Mouse (Mus musculus) G1E (cell line): ENCODE data around the gene V1ra8. TPM values are rescaled to one million over a fixed set of nuclear protein-coding genes. Genes with fewer than 3 reads are reported as not detected.
"Not testable (repeated sequence)": the region's sequence is repeated elsewhere in the genome, so short reads cannot be mapped to it uniquely, and the experiment has no call there.

Experiments used
- ATAC-seq: 2 replicates; pipeline ENCODE4 v1.8.0; 2016; ENCODE audit warnings: mild to moderate bottlenecking; ENCODE audit not compliant: insufficient number of reproducible peaks, poor library complexity, low FRiP score, severe bottlenecking; ENCODE audit errors: extremely low read depth
- DNase-seq: peaks from one replicate; pipeline ENCODE4 v3.0.0; 2012; ENCODE audit warnings: low spot score
- H3K27me3 ChIP-seq: 2 replicates; pipeline ENCODE4 v1.6.1; 2012; ENCODE audit warnings: mild to moderate bottlenecking, low read length, inconsistent platforms; ENCODE audit not compliant: insufficient read depth
- H3K36me3 ChIP-seq: replicated peaks from 2 replicates; pipeline ENCODE3; 2012; ENCODE audit warnings: mild to moderate bottlenecking, inconsistent platforms
- H3K4me1 ChIP-seq: 2 replicates; pipeline ENCODE4 v1.6.1; 2012; ENCODE audit warnings: low read depth, low read length, inconsistent platforms, mixed read lengths; ENCODE audit not compliant: insufficient read depth
- H3K4me3 ChIP-seq: 2 replicates; pipeline ENCODE4 v1.5.1; 2012; ENCODE audit warnings: low read depth, mild to moderate bottlenecking, inconsistent platforms, low read length, moderate library complexity, mixed read lengths
- H3K9me3 ChIP-seq: replicated peaks from 2 replicates; pipeline ENCODE4 v1.6.1; 2012; ENCODE audit warnings: inconsistent platforms
- CTCF ChIP-seq: IDR thresholded peaks from 2 replicates; pipeline ENCODE4 v1.5.1; 2012; ENCODE audit warnings: low read depth, low read length, inconsistent platforms, mixed read lengths
- GATA1 ChIP-seq: IDR thresholded peaks from 2 replicates; pipeline ENCODE4 v1.6.1; 2012; ENCODE audit warnings: borderline replicate concordance, low read length, inconsistent platforms, mixed read lengths
- GATA2 ChIP-seq: IDR thresholded peaks from 2 replicates; pipeline ENCODE4 v1.6.1; 2012; ENCODE audit warnings: low read depth, low read length, inconsistent platforms, borderline replicate concordance
- POLR2AphosphoS5 ChIP-seq: IDR thresholded peaks from 2 replicates; pipeline ENCODE4 v1.6.1; 2012; ENCODE audit warnings: low read depth, low read length, inconsistent platforms; ENCODE audit not compliant: insufficient replicate concordance
- TAL1 ChIP-seq: conservative IDR thresholded peaks from 2 replicates; pipeline ENCODE4 v1.6.1; 2012; ENCODE audit warnings: low read depth, low read length, inconsistent platforms, mixed read lengths
- polyA plus RNA-seq: library from polyadenylated mRNA; stranded (reverse); fragments of >175 nt; gene quantifications from 2 replicates; pipeline ENCODE4 v1.2.3, GENCODE M21; 2012
- total RNA-seq, 2 experiments: library from RNA; stranded (forward) in 1 of 2; stranded (reverse) in 1 of 2; fragments of 200-1000 nt in 1 of 2; fragments of >200 nt in 1 of 2; fragmentation: Nextera tagmentation in 1 of 2; gene quantifications; 2 replicates each; pipeline ENCODE4 v1.2.3; 2014 to 2017

Gene V1ra8
- total RNA-seq (2014; fragmentation: Nextera tagmentation) (not detected in 2 replicates), total RNA-seq (2017) (0.27 TPM in 1 of 2 replicates, not detected in the other), polyA plus RNA-seq (not detected in 2 replicates)

DNA sequence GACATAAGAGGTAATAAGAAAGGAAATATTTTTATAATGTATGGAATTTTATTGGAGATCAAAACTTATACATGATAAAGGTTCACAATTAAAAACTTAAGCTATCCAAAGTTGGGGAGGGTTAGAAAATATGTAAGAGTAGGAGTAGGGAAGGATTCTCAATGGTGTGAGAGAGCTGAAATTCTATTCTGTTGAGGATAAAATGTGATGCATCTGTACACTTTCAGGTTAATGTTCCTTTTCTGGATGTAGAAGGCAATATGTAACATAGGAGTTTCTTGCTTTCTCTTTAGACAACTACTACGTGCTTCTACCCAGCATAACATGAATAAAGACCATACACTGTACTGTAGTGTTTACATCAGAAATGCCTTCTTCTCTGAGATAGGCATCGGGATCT, at the start of gene V1ra8:
Gene V1ra8 (plus strand): TSS at position 301 of the 400 bp plus-strand sequence.
- not testable (repeated sequence) for DNase-seq, H3K36me3 ChIP-seq, H3K9me3 ChIP-seq, ATAC-seq, H3K4me1 ChIP-seq, H3K27me3 ChIP-seq, H3K4me3 ChIP-seq

DNA sequence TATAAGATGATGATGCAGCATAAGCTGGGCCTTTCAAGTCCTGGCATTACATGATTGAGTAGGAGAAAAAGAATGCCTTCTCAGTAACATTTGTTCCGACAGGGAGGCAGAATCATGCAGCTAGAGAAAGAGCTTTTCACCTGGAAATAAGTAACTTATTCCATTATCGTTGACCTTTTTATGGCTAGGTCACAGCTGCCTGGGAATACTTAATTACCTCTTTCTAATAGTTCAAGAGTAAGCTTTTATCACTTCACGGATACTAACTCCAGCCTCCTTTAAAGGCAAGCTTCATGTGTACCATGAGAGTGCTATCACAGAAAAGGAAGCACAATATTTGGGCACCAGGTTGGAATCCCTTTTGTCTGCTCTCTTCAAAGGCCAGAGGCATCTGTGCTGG, 42.5 kb upstream of the V1ra8 start:
- DNase-seq = no peak
- TF ChIP-seq TAL1 = no peak
- TF ChIP-seq POLR2AphosphoS5 = no peak
- TF ChIP-seq GATA2 = no peak
- TF ChIP-seq GATA1 = no peak
- TF ChIP-seq CTCF = no peak
- Histone ChIP-seq H3K9me3 (no peaks in the 10 kb centered on the region), H3K4me1 (no peaks in the 10 kb centered on the region), H3K36me3 (no peaks in the 10 kb centered on the region), H3K27me3 (no peaks in the 10 kb centered on the region), H3K4me3 (no peak overlapping the region)
- ATAC-seq = no peak

DNA sequence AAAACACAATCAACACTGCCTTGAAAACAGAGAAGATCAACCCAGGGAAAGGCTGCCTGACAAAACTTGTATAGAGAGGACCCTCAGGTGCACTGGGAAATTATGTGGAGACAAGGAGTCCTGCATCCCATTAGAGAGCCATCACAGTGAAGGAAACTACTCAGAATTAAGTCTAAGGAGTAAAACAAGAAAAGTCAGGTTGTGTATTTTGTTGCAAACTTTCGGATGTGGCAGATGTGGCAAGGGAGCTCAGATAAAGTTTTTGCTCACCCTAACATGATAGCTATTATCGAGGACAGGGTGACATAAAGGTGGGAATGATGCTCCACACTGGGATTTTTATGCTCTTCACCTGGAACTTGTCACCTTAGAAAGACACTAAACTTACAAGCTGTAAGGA, 28.1 kb upstream of the V1ra8 start, which contains the start of gene Vmn1r52:
Gene Vmn1r52 (plus strand): TSS at position 301 of the 400 bp plus-strand sequence.
- Histone ChIP-seq H3K27me3 (no peaks in the 10 kb centered on the region), H3K4me1 (no peaks in the 10 kb centered on the region), H3K36me3 (no peaks in the 10 kb centered on the region), H3K9me3 (no peaks in the 10 kb centered on the region), H3K4me3 (no peak within 1 kb of the TSS)
- DNase-seq (no peak), ATAC-seq (no peak)
- TF ChIP-seq CTCF (no peak), TAL1 (no peak), GATA1 (no peak), POLR2AphosphoS5 (no peak)

DNA sequence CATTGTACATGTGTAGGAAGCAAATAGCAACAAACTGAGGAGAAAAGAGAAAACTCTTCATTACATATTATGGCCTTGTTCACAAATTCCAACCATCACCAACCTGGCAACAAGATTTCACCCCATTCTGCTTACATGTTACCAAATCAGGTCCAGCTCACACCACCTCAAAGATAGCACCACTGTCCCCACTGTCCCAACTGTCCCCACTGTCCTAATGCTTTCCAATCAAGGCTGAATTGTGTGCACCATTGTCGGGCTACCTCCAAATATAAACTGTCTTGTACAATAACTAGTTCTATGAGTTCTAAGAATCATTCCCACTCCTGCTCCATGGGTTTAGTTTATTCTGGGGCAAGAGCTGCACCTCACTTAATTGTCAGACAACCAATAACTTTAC, 21.7 kb downstream of the V1ra8 start, which contains the start of gene Vmn1r53:
Gene Vmn1r53 (minus strand): TSS at position 101 of the 400 bp plus-strand sequence.
- Histone ChIP-seq H3K9me3 (no peaks in the 10 kb centered on the region), H3K4me1 (no peaks in the 10 kb centered on the region), H3K36me3 (no peaks in the 10 kb centered on the region), H3K27me3 (no peaks in the 10 kb centered on the region), H3K4me3 (no peak within 1 kb of the TSS)
- ATAC-seq = no peak
- TF ChIP-seq GATA1 = no peak
- TF ChIP-seq POLR2AphosphoS5 = no peak
- TF ChIP-seq GATA2 = no peak
- TF ChIP-seq CTCF = no peak
- no peak for TF ChIP-seq TAL1
- DNase-seq = no peak

DNA sequence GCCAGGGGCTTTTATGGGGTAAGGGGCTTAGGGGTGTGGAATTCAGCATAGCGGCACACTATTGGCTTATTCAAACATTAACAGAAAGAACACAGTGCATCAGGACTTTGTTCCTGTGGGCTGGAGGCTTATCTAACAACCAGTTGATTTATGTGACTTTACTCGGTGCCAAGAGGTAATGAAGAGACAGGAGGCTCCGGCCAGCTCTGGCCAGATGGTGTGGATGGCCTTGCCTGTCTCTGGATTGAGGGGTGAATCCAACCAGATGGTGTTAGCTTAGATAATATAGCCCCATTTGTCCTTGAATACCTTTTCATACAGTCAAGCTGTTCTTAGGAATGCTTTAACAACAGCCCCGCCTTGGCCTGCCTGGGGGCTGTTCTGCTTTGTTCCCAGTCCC, 29.5 kb downstream of the V1ra8 start:
- H3K9me3 ChIP-seq, H3K4me1 ChIP-seq, H3K27me3 ChIP-seq, H3K4me3 ChIP-seq, ATAC-seq, H3K36me3 ChIP-seq, DNase-seq: not testable (repeated sequence)

DNA sequence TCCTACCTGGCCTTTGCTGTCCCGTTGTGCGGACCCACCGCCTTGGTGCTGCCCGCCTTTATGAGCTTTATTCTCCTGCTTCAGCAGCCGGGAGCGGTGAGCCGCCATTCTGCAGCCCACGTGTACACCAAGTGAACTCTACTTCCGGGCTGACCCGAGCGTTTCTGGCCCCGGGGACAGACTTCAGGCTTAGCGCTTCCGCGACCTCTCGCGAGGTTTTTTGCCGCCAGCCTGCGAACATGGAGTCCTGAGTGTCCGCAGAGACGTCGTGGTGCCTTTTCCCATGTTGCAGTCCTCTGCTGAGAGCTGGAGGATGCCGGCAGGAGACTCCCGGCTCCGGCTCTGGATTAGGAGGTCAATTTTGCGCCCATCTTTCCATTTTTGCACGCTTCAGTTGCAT, 30.1 kb downstream of the V1ra8 start:
- no peaks in the 10 kb centered on the region for H3K9me3 ChIP-seq
- ATAC-seq = no peak
- no peak for TF ChIP-seq GATA2
- TF ChIP-seq CTCF = no peak
- TF ChIP-seq TAL1 = no peak
- TF ChIP-seq POLR2AphosphoS5 = no peak
- TF ChIP-seq GATA1 = no peak
- no peak overlapping the region for H3K4me3 ChIP-seq
- H3K36me3 ChIP-seq = no peaks in the 10 kb centered on the region
- no peak for DNase-seq
- no peaks in the 10 kb centered on the region for H3K27me3 ChIP-seq
- H3K4me1 ChIP-seq = no peaks in the 10 kb centered on the region

DNA sequence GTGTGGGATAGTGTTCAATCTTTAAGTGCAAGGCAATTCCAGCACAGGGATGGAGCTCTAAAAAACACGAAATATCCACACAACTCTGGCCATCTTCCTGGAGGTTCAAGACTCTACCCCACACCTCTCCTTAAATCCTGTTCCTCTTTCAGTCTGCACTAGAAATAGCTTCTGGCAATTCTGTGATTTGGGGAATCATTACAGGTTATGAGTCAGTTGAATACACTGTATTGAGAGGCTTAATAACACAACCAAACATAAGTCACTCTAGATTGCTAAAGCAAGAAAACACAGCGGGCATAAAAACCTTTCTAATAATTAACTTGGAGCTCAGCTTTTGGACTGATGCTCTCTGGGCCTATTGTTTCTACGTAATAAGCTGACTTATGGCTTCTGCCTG, 41.4 kb downstream of the V1ra8 start:
- H3K27me3 ChIP-seq = peaks cover 8% of the 10 kb centered on the region; the same call in 1 of the 2 replicates
- H3K36me3 ChIP-seq = no peaks in the 10 kb centered on the region
- no peaks in the 10 kb centered on the region for H3K9me3 ChIP-seq
- no peaks in the 10 kb centered on the region for H3K4me1 ChIP-seq
- H3K4me3 ChIP-seq = no peak overlapping the region
- DNase-seq (no peak), ATAC-seq (no peak)
- TF ChIP-seq GATA2 = no peak
- TF ChIP-seq POLR2AphosphoS5 = no peak
- no peak for TF ChIP-seq CTCF
- TF ChIP-seq GATA1 = no peak
- no peak for TF ChIP-seq TAL1
